In genomic region chr1:134080406-134080805, GRCm38 (mm10) we compare ENCODE assay signal across 12 mouse cellular contexts. TPM values are rescaled to one million over a fixed set of nuclear protein-coding genes. Genes with fewer than 3 reads are reported as not detected.
DNase-seq lines count a peak whose midpoint lies in the region; ATAC-seq and TF ChIP-seq lines count a peak whose summit lies in the region.
"Had no signal": no experiment of that assay in that cellular context is flagged by ENCODE, and none has a peak within 500 bp of the region (broad histone marks: within the 10 kb centered on the region; RNA-seq: fewer than 3 reads in every experiment).

No protein-coding gene starts in this region.

- no peaks in the 10 kb centered on the region for H3K27me3 ChIP-seq in heart, embryonic 12.5 days (replicated peaks)
- H3K27me3 ChIP-seq in lung, postnatal 0 days (replicated peaks; ENCODE audit: insufficient read depth, low read length): no peaks in the 10 kb centered on the region
- no peaks in the 10 kb centered on the region for H3K27me3 ChIP-seq in heart, embryonic 16.5 days (ENCODE audit: control insufficient read depth, insufficient read depth, low read length)
- H3K27me3 ChIP-seq in small intestine, adult 2 months (ENCODE audit: control insufficient read depth, insufficient read depth, low read length): no peaks in the 10 kb centered on the region
- H3K27me3 ChIP-seq: embryonic facial prominence, embryonic 12.5 days; limb, embryonic 12.5 days had no signal

- no peak overlapping the region for H3K4me2 ChIP-seq in heart, embryonic 12.5 days
- no peak overlapping the region for H3K4me2 ChIP-seq in lung, postnatal 0 days (replicated peaks; ENCODE audit: low read depth, low read length)
- no peak overlapping the region for H3K4me2 ChIP-seq in heart, embryonic 16.5 days (ENCODE audit: low read depth, low read length)

- H3K9me3 ChIP-seq in heart, embryonic 12.5 days (replicated peaks): no peaks in the 10 kb centered on the region
- H3K9me3 ChIP-seq in lung, postnatal 0 days (ENCODE audit: low read length): no peaks in the 10 kb centered on the region
- H3K9me3 ChIP-seq in heart, embryonic 16.5 days (replicated peaks; ENCODE audit: control insufficient read depth, low read length): no peaks in the 10 kb centered on the region
- H3K9me3 ChIP-seq: embryonic facial prominence, embryonic 12.5 days; limb, embryonic 12.5 days had no signal

- TF ChIP-seq EP300 in lung, postnatal 0 days (IDR thresholded peaks at IDR 0.05): no peak

- peaks cover 18% of the 10 kb centered on the region for H3K36me3 ChIP-seq in heart, embryonic 12.5 days
- H3K36me3 ChIP-seq in lung, postnatal 0 days (ENCODE audit: insufficient read depth, low read length): peaks cover 21% of the 10 kb centered on the region
- 0 out of 2 replicates have a peak, but pooled peaks cover 9% of the 10 kb centered on the region for H3K36me3 ChIP-seq in heart, embryonic 16.5 days (ENCODE audit: control insufficient read depth, insufficient read depth)
- H3K36me3 ChIP-seq in small intestine, adult 2 months (ENCODE audit: control insufficient read depth, insufficient read depth, low read length): peaks cover 22% of the 10 kb centered on the region

- peaks cover 62% of the 10 kb centered on the region for H3K4me1 ChIP-seq in heart, embryonic 12.5 days (replicated peaks)
- peaks cover 32% of the 10 kb centered on the region for H3K4me1 ChIP-seq in lung, postnatal 0 days (ENCODE audit: insufficient read depth, low read depth, low read length)
- peaks cover 51% of the 10 kb centered on the region for H3K4me1 ChIP-seq in heart, embryonic 16.5 days (ENCODE audit: control insufficient read depth, insufficient read depth, low read length)
- peaks cover 28% of the 10 kb centered on the region; the same call in 1 of the 2 replicates for H3K4me1 ChIP-seq in small intestine, adult 2 months (ENCODE audit: control insufficient read depth, insufficient read depth, insufficient read length, low read length)

- TF ChIP-seq CTCF in lung, postnatal 0 days (IDR thresholded peaks at IDR 0.05): no peak
- TF ChIP-seq CTCF in small intestine, adult 2 months (IDR thresholded peaks at IDR 0.05; ENCODE audit: extremely low read depth, insufficient read length, insufficient replicate concordance, low read depth, low read length): no peak

- TF ChIP-seq POLR2A in small intestine, adult 2 months (IDR thresholded peaks at IDR 0.05; ENCODE audit: low read depth, low read length): no peak

- WGBS in heart, embryonic 12.5 days: 62% methylated on average over 4 of the region's 4 CpGs
- 78% methylated on average over 4 of the region's 4 CpGs for WGBS in lung, postnatal 0 days
- WGBS in heart, embryonic 16.5 days: 82% methylated on average over 4 of the region's 4 CpGs
- WGBS in small intestine, adult 2 months: 91% methylated on average over 4 of the region's 4 CpGs

- peak overlapping the region; percentile 89 for H3K27ac ChIP-seq in heart, embryonic 12.5 days (ENCODE audit: poor library complexity, severe bottlenecking)
- peak overlapping the region; percentile 95 for H3K27ac ChIP-seq in lung, postnatal 0 days (ENCODE audit: low read length)
- peak overlapping the region; percentile 94 for H3K27ac ChIP-seq in heart, embryonic 16.5 days (ENCODE audit: low read length)
- H3K27ac ChIP-seq in small intestine, adult 2 months (ENCODE audit: insufficient read depth, low read depth, low read length): peak overlapping the region; percentile 38; the same call in 1 of the 2 replicates

- no peak for ATAC-seq in heart, embryonic 12.5 days (ENCODE audit: insufficient number of reproducible peaks, low FRiP score)
- ATAC-seq in lung, postnatal 0 days: no peak
- no peak for ATAC-seq in heart, embryonic 16.5 days (replicated peaks; ENCODE audit: extremely low read depth, insufficient read depth, low FRiP score)

- H3K4me3 ChIP-seq in heart, embryonic 12.5 days: no peak overlapping the region
- no peak overlapping the region for H3K4me3 ChIP-seq in lung, postnatal 0 days (ENCODE audit: low read depth, low read length)
- H3K4me3 ChIP-seq in heart, embryonic 16.5 days (ENCODE audit: low read length): no peak overlapping the region
- H3K4me3 ChIP-seq in small intestine, adult 2 months (ENCODE audit: low read depth, low read length): no peak overlapping the region
- H3K4me3 ChIP-seq: embryonic facial prominence, embryonic 12.5 days; limb, embryonic 12.5 days had no signal

- no peak overlapping the region for H3K9ac ChIP-seq in heart, embryonic 12.5 days
- H3K9ac ChIP-seq in lung, postnatal 0 days (replicated peaks; ENCODE audit: low read depth): no peak overlapping the region
- H3K9ac ChIP-seq in heart, embryonic 16.5 days (ENCODE audit: low read length): peak overlapping the region; percentile 5; the same call in 1 of the 2 replicates
- H3K9ac ChIP-seq: embryonic facial prominence, embryonic 12.5 days had no signal

- no peak for DNase-seq in heart, adult 8-10 months (ENCODE audit: low spot score)
- DNase-seq in lung, postnatal 0 days (ENCODE audit: low spot score): no peak
- no peak for DNase-seq in lung, postnatal 4 days
- no peak for DNase-seq in layer of hippocampus, adult 9-11 months
- no peak for DNase-seq in ovary, postnatal 36 days (ENCODE audit: low spot score)

RNA-seq across cellular contexts. Expression of gene Btg2, which starts 1.5 kb away (rescaled TPM):
- 37.8 and 40.4 TPM in 2 replicates for polyA plus RNA-seq in heart, embryonic 12.5 days (2016; fragmentation: Nextera tagmentation; extraction: Ambion mirVana)
- total RNA-seq in heart, adult 8-10 months (2022): 10 to 100 TPM; 18.3 to 35.3 (median 28.0) TPM
- polyA plus RNA-seq in lung, postnatal 0 days (2015; fragmentation: Nextera tagmentation; extraction: Ambion mirVana): 177 and 184 TPM in 2 replicates
- 49.5 and 50.9 TPM in 2 replicates for polyA plus RNA-seq in heart, embryonic 16.5 days (2015; fragmentation: Nextera tagmentation; extraction: Ambion mirVana)
- 18.0 and 73.7 TPM in 2 replicates for polyA plus RNA-seq in small intestine, adult 2 months (2012; rRNA removed)

RNA-seq across cellular contexts. Expression of gene Chit1, which starts 30.6 kb away (rescaled TPM):
- 0.32 and 0.49 TPM in 2 replicates for polyA plus RNA-seq in heart, embryonic 12.5 days (2016; fragmentation: Nextera tagmentation; extraction: Ambion mirVana)
- total RNA-seq in heart, adult 8-10 months (2022): not detected
- polyA plus RNA-seq in lung, postnatal 0 days (2015; fragmentation: Nextera tagmentation; extraction: Ambion mirVana): 0.29 TPM in 1 of 2 replicates, not detected in the other
- 0.31 and 0.46 TPM in 2 replicates for polyA plus RNA-seq in heart, embryonic 16.5 days (2015; fragmentation: Nextera tagmentation; extraction: Ambion mirVana)
- 1.6 TPM in 1 of 2 replicates, not detected in the other for polyA plus RNA-seq in small intestine, adult 2 months (2012; rRNA removed)
- total RNA-seq: adrenal gland, postnatal 4 days had no signal
- polyA plus RNA-seq: embryonic facial prominence, embryonic 12.5 days; intestine, embryonic 14.5 days; limb, embryonic 12.5 days had no signal

RNA-seq across cellular contexts. Expression of gene Fmod, which starts 43.4 kb away (rescaled TPM):
- 15.7 and 17.5 TPM in 2 replicates for polyA plus RNA-seq in heart, embryonic 12.5 days (2016; fragmentation: Nextera tagmentation; extraction: Ambion mirVana)
- total RNA-seq in heart, adult 8-10 months (2022): 10 to 100 TPM in 1 of 4 experiments, 1 to 10 TPM in 3; 5.9 to 14.1 (median 8.2) TPM
- polyA plus RNA-seq in lung, postnatal 0 days (2015; fragmentation: Nextera tagmentation; extraction: Ambion mirVana): 9.7 and 10.0 TPM in 2 replicates
- 23.6 and 29.5 TPM in 2 replicates for polyA plus RNA-seq in heart, embryonic 16.5 days (2015; fragmentation: Nextera tagmentation; extraction: Ambion mirVana)
- 0.48 and 0.86 TPM in 2 replicates for polyA plus RNA-seq in small intestine, adult 2 months (2012; rRNA removed)

Comparison
In these comparisons a context has a peak if more than half of its experiments do, and no peak if none do; other contexts are left out.
1. H3K27ac ChIP-seq: peak in every context shown above with its lines; median percentile 95 in lung, postnatal 0 days; 94 in heart, embryonic 16.5 days; 89 in heart, embryonic 12.5 days; 38 in small intestine, adult 2 months.